Mouse (Mus musculus) bone marrow macrophage, adult 2 months (primary cell): ENCODE measurements around the gene Milr1.
"Not testable (repeated sequence)": the region's sequence is repeated elsewhere in the genome, so short reads cannot be mapped to it uniquely, and the experiment has no call there.

Source experiments
- CTCF ChIP-seq: IDR thresholded peaks from 2 replicates; pipeline ENCODE4 v1.5.1; 2012; ENCODE audit warnings: low read depth, mild to moderate bottlenecking, low read length, moderate library complexity
- POLR2A ChIP-seq: IDR thresholded peaks from 2 replicates; pipeline ENCODE4 v1.6.1; 2012; ENCODE audit warnings: mild to moderate bottlenecking, low read depth, low read length, borderline replicate concordance

DNA sequence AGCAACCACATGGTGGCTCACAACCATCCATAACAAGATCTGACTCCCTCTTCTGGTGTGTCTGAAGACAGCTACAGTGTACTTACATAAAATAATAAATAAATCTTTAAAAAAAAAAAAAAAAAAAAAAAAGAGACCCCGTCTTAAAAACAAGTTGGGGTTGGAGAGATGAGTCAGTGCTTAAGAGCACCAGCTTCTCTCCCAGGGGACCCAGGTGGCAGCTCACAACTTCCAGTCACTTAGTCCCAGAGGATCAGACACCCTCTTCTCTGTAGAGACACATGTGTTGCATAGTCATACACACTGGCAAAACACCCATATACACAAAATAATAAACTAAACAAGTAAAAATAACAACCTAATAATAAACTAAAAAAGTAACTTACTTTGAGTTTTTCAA, 56.4 kb downstream of the Milr1 start:
- TF ChIP-seq CTCF, POLR2A: not testable (repeated sequence)
